Mouse (Mus musculus): Measurements from ENCODE around the gene Sema5a.
"Not testable (repeated sequence)": the region's sequence is repeated elsewhere in the genome, so short reads cannot be mapped to it uniquely, and the experiment has no call there.

Sema5a gene

GRCm38 (mm10) chr15:32244344-32244955, at the start of gene Sema5a:
Gene Sema5a, plus strand, starts transcription at chr15:32244810.
- DNase-seq: peak; percentile 86

GRCm38 (mm10) chr15:32198076-32198475, 46.5 kb upstream of the Sema5a start:
- no peak for DNase-seq

GRCm38 (mm10) chr15:32198561-32198960, 46.0 kb upstream of the Sema5a start:
- DNase-seq: no peak

- no peak for DNase-seq
Measured at GRCm38 (mm10) chr15:32203242-32203641, 41.4 kb upstream of the Sema5a start.

- DNase-seq: no peak
Measured at GRCm38 (mm10) chr15:32204908-32205307, 39.7 kb upstream of the Sema5a start.

- DNase-seq: not testable (repeated sequence)
Measured at GRCm38 (mm10) chr15:32214687-32215086, 29.9 kb upstream of the Sema5a start.

GRCm38 (mm10) chr15:32223028-32223427, 21.6 kb upstream of the Sema5a start:
- DNase-seq: peak; percentile 88

GRCm38 (mm10) chr15:32225394-32225793, 19.2 kb upstream of the Sema5a start:
- no peak for DNase-seq

- peak; percentile 79 for DNase-seq
Measured at GRCm38 (mm10) chr15:32226381-32226780, 18.2 kb upstream of the Sema5a start.

GRCm38 (mm10) chr15:32226888-32227395, 17.7 kb upstream of the Sema5a start:
- DNase-seq: no peak

GRCm38 (mm10) chr15:32230066-32230465, 14.5 kb upstream of the Sema5a start:
- no peak for DNase-seq

GRCm38 (mm10) chr15:32232189-32232588, 12.4 kb upstream of the Sema5a start:
- DNase-seq: no peak

- DNase-seq: peak; percentile 55
Measured at GRCm38 (mm10) chr15:32232666-32233141, 11.9 kb upstream of the Sema5a start.

- DNase-seq: no peak
Measured at GRCm38 (mm10) chr15:32233451-32233850, 11.2 kb upstream of the Sema5a start.

GRCm38 (mm10) chr15:32239099-32239498, 5.5 kb upstream of the Sema5a start:
- peak; percentile 65 for DNase-seq

- DNase-seq: no peak
Measured at GRCm38 (mm10) chr15:32240159-32240558, 4.5 kb upstream of the Sema5a start.

- no peak for DNase-seq
Measured at GRCm38 (mm10) chr15:32241666-32242065, 2.9 kb upstream of the Sema5a start.

- peak; percentile 71 for DNase-seq
Measured at GRCm38 (mm10) chr15:32243096-32243785, 1.4 kb upstream of the Sema5a start.

- DNase-seq: no peak
Measured at GRCm38 (mm10) chr15:32243824-32244223, 786 bp upstream of the Sema5a start.

GRCm38 (mm10) chr15:32244956-32245836, 586 bp downstream of the Sema5a start:
- peak; percentile 39 for DNase-seq

- peak; percentile 82 for DNase-seq
Measured at GRCm38 (mm10) chr15:32245837-32246670, 1.4 kb downstream of the Sema5a start.

- DNase-seq: no peak
Measured at GRCm38 (mm10) chr15:32247281-32247680, 2.7 kb downstream of the Sema5a start.

Measured in kidney, adult 11 months (tissue).